Mouse (Mus musculus) brain, embryonic 14.5 days (tissue): ENCODE results near the gene Ffar1. TPM values are rescaled to one million over a fixed set of nuclear protein-coding genes. Genes with fewer than 3 reads are reported as not detected.
A peak's percentile ranks its signal among the peaks of the same experiment; 100 is the strongest.
"Not testable (repeated sequence)": the region's sequence is repeated elsewhere in the genome, so short reads cannot be mapped to it uniquely, and the experiment has no call there.

ENCODE experiments used
- DNase-seq: peaks from one replicate; pipeline ENCODE4 v3.0.0-alpha.2; 2011; ENCODE audit warnings: low read depth
- CTCF ChIP-seq: fragments of 200-500 bp; IDR thresholded peaks from 2 replicates; pipeline ENCODE4 v1.5.1; 2012; ENCODE audit warnings: inconsistent platforms, mild to moderate bottlenecking, moderate library complexity, borderline replicate concordance; ENCODE audit not compliant: insufficient read depth, insufficient read length; ENCODE audit errors: extremely low read depth
- POLR2A ChIP-seq: fragments of 200-500 bp; IDR thresholded peaks from 2 replicates; pipeline ENCODE4 v1.6.1; 2012; ENCODE audit warnings: mild to moderate bottlenecking, inconsistent platforms, borderline replicate concordance; ENCODE audit not compliant: poor library complexity, insufficient read depth, insufficient read length, severe bottlenecking; ENCODE audit errors: extremely low read depth
- polyA plus RNA-seq: library from polyadenylated mRNA; depleted of rRNA; stranded (reverse); fragments of >200 nt; gene quantifications from 2 replicates; pipeline ENCODE4 v1.2.3, GENCODE M21; 2012

Gene Ffar1
- polyA plus RNA-seq, 1 experiment: not detected

GRCm38 (mm10) chr7:30846505-30847053 is 14.8 kb downstream of the Ffar1 start:
- DNase-seq: no peak
- no peak for TF ChIP-seq POLR2A
- no peak for TF ChIP-seq CTCF

GRCm38 (mm10) chr7:30844676-30845297 is 16.6 kb downstream of the Ffar1 start:
- DNase-seq: peak; percentile 72
- TF ChIP-seq POLR2A (no peak), CTCF (no peak)

- TF ChIP-seq POLR2A: no peak
- no peak for TF ChIP-seq CTCF
- no peak for DNase-seq
Observed at GRCm38 (mm10) chr7:30842092-30842491, 19.3 kb downstream of the Ffar1 start.

GRCm38 (mm10) chr7:30841379-30841778 is 20.0 kb downstream of the Ffar1 start:
- TF ChIP-seq CTCF (no peak), POLR2A (no peak)
- no peak for DNase-seq

GRCm38 (mm10) chr7:30840306-30840705 is 21.1 kb downstream of the Ffar1 start:
- TF ChIP-seq CTCF: no peak
- TF ChIP-seq POLR2A: no peak
- peak; percentile 13 for DNase-seq

GRCm38 (mm10) chr7:30837277-30837676 is 24.1 kb downstream of the Ffar1 start:
- TF ChIP-seq POLR2A (no peak), CTCF (no peak)
- no peak for DNase-seq

- not testable (repeated sequence) for DNase-seq
Observed at GRCm38 (mm10) chr7:30832684-30833083, 28.7 kb downstream of the Ffar1 start.

- no peak for DNase-seq
- TF ChIP-seq CTCF (no peak), POLR2A (no peak)
Observed at GRCm38 (mm10) chr7:30832261-30832660, 29.1 kb downstream of the Ffar1 start.

- no peak for TF ChIP-seq CTCF
- no peak for TF ChIP-seq POLR2A
- no peak for DNase-seq
Observed at GRCm38 (mm10) chr7:30829428-30829827, 31.9 kb downstream of the Ffar1 start.

GRCm38 (mm10) chr7:30828871-30829270 is 32.5 kb downstream of the Ffar1 start:
- not testable (repeated sequence) for DNase-seq

- TF ChIP-seq CTCF (no peak), POLR2A (no peak)
- DNase-seq: no peak
Observed at GRCm38 (mm10) chr7:30826660-30827059, 34.7 kb downstream of the Ffar1 start.

GRCm38 (mm10) chr7:30824306-30824705 is 37.1 kb downstream of the Ffar1 start:
- TF ChIP-seq POLR2A (no peak), CTCF (no peak)
- no peak for DNase-seq

- TF ChIP-seq CTCF (no peak), POLR2A (no peak)
Observed at GRCm38 (mm10) chr7:30823675-30824074, 37.7 kb downstream of the Ffar1 start, which contains the start of gene Ffar2. Gene Ffar2, minus strand, starts transcription at chr7:30823775.

GRCm38 (mm10) chr7:30821532-30821931 is 39.8 kb downstream of the Ffar1 start:
- TF ChIP-seq POLR2A (no peak), CTCF (no peak)
- no peak for DNase-seq

More at GRCm38 (mm10) chr7:30823675-30824074, 37.7 kb downstream of the Ffar1 start, which contains the start of gene Ffar2:
- no peak for DNase-seq
